33 mouse cellular contexts compared by ENCODE assay signal in genomic region chr6:4445906-4446305, GRCm38 (mm10). TPM values are rescaled to one million over a fixed set of nuclear protein-coding genes. Genes with fewer than 3 reads are reported as not detected.
DNase-seq lines count a peak whose midpoint lies in the region; ATAC-seq and TF ChIP-seq lines count a peak whose summit lies in the region.
"Had no signal": no experiment of that assay in that cellular context is flagged by ENCODE, and none has a peak within 500 bp of the region (broad histone marks: within the 10 kb centered on the region; RNA-seq: fewer than 3 reads in every experiment).

No protein-coding gene starts in this region.

- DNase-seq in embryo, embryonic 11 days = peak; percentile 13
- DNase-seq in embryo, embryonic 10 days (ENCODE audit: low spot score) = no peak
- peak; percentile 70 for DNase-seq in lung, embryonic 14.5 days
- no peak for DNase-seq in lung, postnatal 25 days (ENCODE audit: low spot score)
- peak; percentile 39 for DNase-seq in midbrain, embryonic 11.5 days (ENCODE audit: low spot score, missing footprints)
- no peak for DNase-seq in left cerebral cortex, postnatal 14 days (ENCODE audit: low spot score in 2 of 2)
- DNase-seq: adrenal gland, postnatal 14 days; cerebellum, adult 11-12 months; cerebellum, adult 9-11 months; gastrocnemius, postnatal 25 days; heart, adult 11 months; heart, postnatal 4 days; kidney, adult 11 months; kidney, postnatal 36 days; left cerebral cortex, postnatal 4 days; liver, postnatal 0 days; right cerebral cortex, postnatal 14 days; thymus, adult 18-20 months; thymus, postnatal 25 days had no signal

- no peak overlapping the region for H3K9ac ChIP-seq in lung, embryonic 14.5 days
- H3K9ac ChIP-seq in midbrain, embryonic 11.5 days (ENCODE audit: low read length) = no peak overlapping the region
- H3K9ac ChIP-seq in midbrain, embryonic 16.5 days (ENCODE audit: low read depth, low read length) = no peak overlapping the region
- no peak overlapping the region for H3K9ac ChIP-seq in heart, embryonic 12.5 days
- H3K9ac ChIP-seq: hindbrain, embryonic 15.5 days; liver, embryonic 12.5 days; liver, postnatal 0 days; midbrain, embryonic 12.5 days; neural tube, embryonic 13.5 days; stomach, embryonic 15.5 days had no signal

- TF ChIP-seq CTCF in lung, embryonic 14.5 days (IDR thresholded peaks at IDR 0.05; ENCODE audit: low read depth) = no peak

- no peak overlapping the region for H3K4me3 ChIP-seq in lung, embryonic 14.5 days (ENCODE audit: low read depth, low read length)
- H3K4me3 ChIP-seq in midbrain, embryonic 11.5 days (ENCODE audit: low read depth, low read length) = no peak overlapping the region
- H3K4me3 ChIP-seq in midbrain, embryonic 16.5 days (ENCODE audit: low read depth, low read length) = no peak overlapping the region
- H3K4me3 ChIP-seq in heart, embryonic 12.5 days = no peak overlapping the region
- H3K4me3 ChIP-seq: hindbrain, embryonic 15.5 days; layer of hippocampus, adult 2 months; left cerebral cortex, adult 2 months; liver, embryonic 12.5 days; midbrain, embryonic 12.5 days; neural tube, embryonic 13.5 days; stomach, embryonic 15.5 days had no signal

- H3K27ac ChIP-seq in lung, embryonic 14.5 days (ENCODE audit: low read depth) = no peak overlapping the region
- H3K27ac ChIP-seq in midbrain, embryonic 11.5 days (ENCODE audit: low read depth, low read length) = no peak overlapping the region
- no peak overlapping the region for H3K27ac ChIP-seq in midbrain, embryonic 16.5 days (ENCODE audit: low read length)
- H3K27ac ChIP-seq in heart, embryonic 12.5 days (ENCODE audit: poor library complexity, severe bottlenecking) = no peak overlapping the region
- H3K27ac ChIP-seq: hindbrain, embryonic 15.5 days; layer of hippocampus, adult 2 months; left cerebral cortex, adult 2 months; liver, embryonic 12.5 days; midbrain, embryonic 12.5 days; neural tube, embryonic 13.5 days; stomach, embryonic 15.5 days had no signal

- peaks cover 6% of the 10 kb centered on the region; the same call in 1 of the 2 replicates for H3K4me1 ChIP-seq in lung, embryonic 14.5 days (ENCODE audit: insufficient read depth)
- H3K4me1 ChIP-seq in midbrain, embryonic 11.5 days (ENCODE audit: control insufficient read depth, insufficient read depth, low read length) = no peaks in the 10 kb centered on the region
- H3K4me1 ChIP-seq in midbrain, embryonic 16.5 days (ENCODE audit: control insufficient read depth, insufficient read depth, low read length) = no peaks in the 10 kb centered on the region
- H3K4me1 ChIP-seq in heart, embryonic 12.5 days (replicated peaks) = no peaks in the 10 kb centered on the region
- H3K4me1 ChIP-seq: hindbrain, embryonic 15.5 days; liver, embryonic 12.5 days; neural tube, embryonic 13.5 days; stomach, embryonic 15.5 days had no signal

- no peaks in the 10 kb centered on the region for H3K36me3 ChIP-seq in lung, embryonic 14.5 days (ENCODE audit: insufficient read depth)
- H3K36me3 ChIP-seq in midbrain, embryonic 11.5 days (ENCODE audit: control insufficient read depth, insufficient read depth, low read length) = no peaks in the 10 kb centered on the region
- no peaks in the 10 kb centered on the region for H3K36me3 ChIP-seq in midbrain, embryonic 16.5 days (ENCODE audit: control insufficient read depth, insufficient read depth, low read length)
- no peaks in the 10 kb centered on the region for H3K36me3 ChIP-seq in heart, embryonic 12.5 days
- H3K36me3 ChIP-seq: G1E; hindbrain, embryonic 15.5 days; liver, embryonic 12.5 days; midbrain, embryonic 12.5 days; neural tube, embryonic 13.5 days; stomach, embryonic 15.5 days had no signal

- no peaks in the 10 kb centered on the region for H3K9me3 ChIP-seq in lung, embryonic 14.5 days (ENCODE audit: low read depth, low read length)
- H3K9me3 ChIP-seq in midbrain, embryonic 11.5 days (ENCODE audit: control insufficient read depth, low read length) = no peaks in the 10 kb centered on the region
- H3K9me3 ChIP-seq in midbrain, embryonic 16.5 days (replicated peaks; ENCODE audit: control insufficient read depth, low read length, poor library complexity, severe bottlenecking) = no peaks in the 10 kb centered on the region
- H3K9me3 ChIP-seq in heart, embryonic 12.5 days (replicated peaks) = no peaks in the 10 kb centered on the region
- H3K9me3 ChIP-seq: G1E; hindbrain, embryonic 15.5 days; liver, embryonic 12.5 days; midbrain, embryonic 12.5 days; neural tube, embryonic 13.5 days; stomach, embryonic 15.5 days had no signal

- no peak overlapping the region for H3K4me2 ChIP-seq in lung, embryonic 14.5 days
- no peak overlapping the region for H3K4me2 ChIP-seq in midbrain, embryonic 11.5 days
- no peak overlapping the region for H3K4me2 ChIP-seq in midbrain, embryonic 16.5 days (ENCODE audit: low read length)
- H3K4me2 ChIP-seq in heart, embryonic 12.5 days = no peak overlapping the region
- H3K4me2 ChIP-seq: heart, embryonic 11.5 days; hindbrain, embryonic 15.5 days; liver, embryonic 12.5 days; midbrain, embryonic 12.5 days; neural tube, embryonic 13.5 days; stomach, embryonic 15.5 days had no signal

- H3K27me3 ChIP-seq in lung, embryonic 14.5 days (ENCODE audit: insufficient read depth, low read length) = no peaks in the 10 kb centered on the region
- no peaks in the 10 kb centered on the region for H3K27me3 ChIP-seq in midbrain, embryonic 11.5 days (ENCODE audit: control insufficient read depth, insufficient read depth, low read length)
- no peaks in the 10 kb centered on the region for H3K27me3 ChIP-seq in midbrain, embryonic 16.5 days (ENCODE audit: control insufficient read depth, insufficient read depth, low read depth, low read length)
- no peaks in the 10 kb centered on the region for H3K27me3 ChIP-seq in heart, embryonic 12.5 days (replicated peaks)
- H3K27me3 ChIP-seq: CH12.LX; hindbrain, embryonic 15.5 days; liver, embryonic 12.5 days; midbrain, embryonic 12.5 days; neural tube, embryonic 13.5 days; stomach, embryonic 15.5 days had no signal

- intact Hi-C loops in left cerebral cortex, postnatal 14 days (cut with DNase I) = no loop called here

- 29% methylated on average over 1 of the region's 1 CpGs for WGBS in lung, embryonic 14.5 days
- 29% methylated on average over 1 of the region's 1 CpGs for WGBS in midbrain, embryonic 11.5 days
- 16% methylated on average over 1 of the region's 1 CpGs for WGBS in midbrain, embryonic 16.5 days
- WGBS in heart, embryonic 12.5 days = 57% methylated on average over 1 of the region's 1 CpGs

- ATAC-seq in lung, embryonic 14.5 days (ENCODE audit: insufficient read depth) = peak; percentile 88; the same call in 1 of the 2 replicates
- ATAC-seq in midbrain, embryonic 11.5 days (ENCODE audit: low FRiP score) = no peak
- no peak for ATAC-seq in midbrain, embryonic 16.5 days
- no peak for ATAC-seq in heart, embryonic 12.5 days (ENCODE audit: insufficient number of reproducible peaks, low FRiP score)
- ATAC-seq: forebrain, embryonic 14.5 days; inflammation-experienced regulatory T-cells, adult 6 months; liver, embryonic 12.5 days; liver, postnatal 0 days had no signal

RNA-seq across cellular contexts. Expression of gene Col1a2, which starts 58.7 kb away (rescaled TPM):
- 626 and 660 TPM in 2 replicates for polyA plus RNA-seq in lung, embryonic 14.5 days (2014; fragmentation: Nextera tagmentation; extraction: Ambion mirVana)
- 142 and 144 TPM in 2 replicates for polyA plus RNA-seq in midbrain, embryonic 11.5 days (2014; fragmentation: Nextera tagmentation; extraction: Ambion mirVana)
- polyA plus RNA-seq in midbrain, embryonic 16.5 days (2015; fragmentation: Nextera tagmentation; extraction: Ambion mirVana) = 62.8 and 78.9 TPM in 2 replicates
- 10 to 100 TPM; 42.8 to 51.2 TPM for total RNA-seq in left cerebral cortex, postnatal 14 days (2021)
- 230 and 232 TPM in 2 replicates for polyA plus RNA-seq in heart, embryonic 12.5 days (2016; fragmentation: Nextera tagmentation; extraction: Ambion mirVana)
- total RNA-seq: CH12.LX had no signal
- polyA plus RNA-seq: G1E had no signal

Comparison
In these comparisons a context has a peak if more than half of its experiments do, and no peak if none do; other contexts are left out.
1. DNase-seq: peak in embryo, embryonic 11 days (single experiment), lung, embryonic 14.5 days (single experiment) and midbrain, embryonic 11.5 days (single experiment); none in embryo, embryonic 10 days (single experiment), lung, postnatal 25 days (single experiment) and left cerebral cortex, postnatal 14 days (0 of 2).